Mouse (Mus musculus) ES-E14 (cell line): ENCODE data around the gene Smarca5. TPM values are rescaled to one million over a fixed set of nuclear protein-coding genes. Genes with fewer than 3 reads are reported as not detected.
"Not testable (repeated sequence)": the region's sequence is repeated elsewhere in the genome, so short reads cannot be mapped to it uniquely, and the experiment has no call there.

Experiments
- DNase-seq: peaks from one replicate; pipeline ENCODE4 v3.0.0-alpha.2; 2013; ENCODE audit warnings: low read depth, low spot score
- H3K27ac ChIP-seq: 2 replicates; pipeline ENCODE4 v1.5.1; 2012; ENCODE audit warnings: low read depth, mild to moderate bottlenecking, low read length, moderate library complexity, mixed read lengths; ENCODE audit not compliant: poor library complexity, insufficient read depth, severe bottlenecking
- H3K36me3 ChIP-seq: 2 replicates; pipeline ENCODE4 v1.6.1; 2012; ENCODE audit warnings: mild to moderate bottlenecking, low read length, moderate library complexity, mixed read lengths; ENCODE audit not compliant: control insufficient read depth, poor library complexity, insufficient read depth, severe bottlenecking
- H3K4me1 ChIP-seq, 2 experiments: fragments of 150-350 bp in 1 of 2; sonication (generic) in 1 of 2; 2 replicates each; pipeline ENCODE4 v1.6.1; 2012; ENCODE audit warnings: low read length in 2 of 2, mild to moderate bottlenecking in 1 of 2, mixed read lengths in 1 of 2; ENCODE audit not compliant: control insufficient read depth in 2 of 2, insufficient read depth in 2 of 2, poor library complexity in 1 of 2
- H3K4me3 ChIP-seq, 2 experiments: fragments of 150-350 bp in 1 of 2; sonication (generic) in 1 of 2; 2 replicates each; pipeline ENCODE4 v1.5.1; 2012; ENCODE audit warnings: low read length in 2 of 2, low read depth in 1 of 2, mild to moderate bottlenecking in 1 of 2, mixed read lengths in 1 of 2; ENCODE audit not compliant: insufficient read depth in 1 of 2, poor library complexity in 1 of 2, severe bottlenecking in 1 of 2
- H3K9ac ChIP-seq: 2 replicates; pipeline ENCODE4 v1.6.1; 2012; ENCODE audit warnings: low read depth, mild to moderate bottlenecking, low read length, mixed read lengths; ENCODE audit not compliant: poor library complexity, insufficient read depth, severe bottlenecking
- H3K9me3 ChIP-seq: fragments of 150-350 bp; sonication (generic); 2 replicates; pipeline ENCODE4 v1.6.1; 2012; ENCODE audit warnings: low read depth, mild to moderate bottlenecking, low read length; ENCODE audit not compliant: control insufficient read depth, insufficient read depth
- CHD2 ChIP-seq: IDR thresholded peaks from 2 replicates; pipeline ENCODE4 v1.6.1; 2014; ENCODE audit warnings: mild to moderate bottlenecking, low read depth, low read length, inconsistent platforms
- HCFC1 ChIP-seq: IDR thresholded peaks from 2 replicates; pipeline ENCODE4 v1.6.1; 2012; ENCODE audit warnings: low read length, inconsistent platforms, borderline replicate concordance; ENCODE audit not compliant: insufficient read depth
- MAFK ChIP-seq: IDR thresholded peaks from 2 replicates; pipeline ENCODE4 v1.6.1; 2014; ENCODE audit warnings: mild to moderate bottlenecking, low read depth, low read length, inconsistent platforms; ENCODE audit not compliant: insufficient read depth
- ZC3H11A ChIP-seq: IDR thresholded peaks from 2 replicates; pipeline ENCODE4 v1.6.1; 2012; ENCODE audit warnings: low read depth, mild to moderate bottlenecking, inconsistent platforms, low read length, borderline replicate concordance
- ZNF384 ChIP-seq: IDR thresholded peaks from 2 replicates; pipeline ENCODE4 v1.6.1; 2012; ENCODE audit warnings: low read depth, low read length, inconsistent platforms
- in situ Hi-C, 2 experiments: fragments of 600-800 bp; cut with MboI; formaldehyde crosslinking; loops; one replicate each; pipeline ENCODE4 v1.15.1; 2025; ENCODE audit warnings: low sequenced_read_pairs in 2 of 2, inconsistent platforms in 1 of 2; ENCODE audit not compliant: unreplicated experiment in 2 of 2
- total RNA-seq: library from RNA; depleted of rRNA; stranded (reverse); fragments of 300-350 nt; gene quantifications from 2 replicates; pipeline ENCODE4 v1.2.3, GENCODE M21; 2012; rRNA removed

Gene Smarca5
- total RNA-seq, result 67.9 and 103 TPM in 2 replicates

DNA sequence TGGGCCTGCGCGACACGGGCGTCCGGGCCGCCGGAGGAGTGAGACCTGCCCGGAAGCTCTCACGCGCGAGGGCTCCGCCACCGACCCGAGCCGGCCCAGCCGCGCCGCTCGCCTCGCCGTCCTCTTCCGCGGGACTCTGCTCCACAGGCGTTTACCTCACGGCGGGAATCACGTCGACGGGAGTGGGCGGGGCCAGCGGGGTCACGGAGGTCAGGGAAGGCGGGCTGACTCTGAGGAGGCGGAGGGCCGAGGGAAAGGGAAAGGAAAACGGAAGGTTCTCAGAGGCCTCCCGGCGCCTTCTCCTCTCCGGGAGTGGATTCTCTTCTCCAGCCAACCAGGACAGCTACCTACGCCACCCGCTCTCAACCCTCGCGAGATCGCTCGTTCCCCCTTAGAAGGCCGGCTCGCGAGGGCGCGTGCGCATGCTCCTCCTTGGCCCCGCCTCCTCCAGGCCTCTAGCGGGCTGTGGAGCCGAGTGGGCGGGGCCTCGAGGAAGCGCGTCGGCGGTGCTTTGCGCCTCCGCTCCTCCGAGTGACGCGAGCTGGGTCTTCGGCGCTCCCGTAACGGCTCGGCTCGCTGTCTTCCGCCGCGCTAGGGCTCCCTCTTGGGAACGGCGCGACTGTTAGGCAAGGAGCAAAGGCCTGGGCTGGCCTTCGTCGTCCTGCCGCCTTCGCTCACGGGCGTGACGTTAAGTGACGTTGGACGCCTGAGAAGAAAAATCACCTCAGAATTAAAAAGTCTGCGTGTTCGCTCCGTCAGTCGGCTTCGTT lies at the start of gene Smarca5:
Gene Smarca5 (minus strand): TSS at position 343 of the 770 bp plus-strand sequence.
- Histone ChIP-seq H3K4me3 (peak within 1 kb of the TSS; percentile 79 to 92), H3K27ac (peak within 1 kb of the TSS; percentile 80), H3K9ac (peak within 1 kb of the TSS; percentile 83)
- peak; percentile 76 for DNase-seq
- peak; percentile 87 for TF ChIP-seq CHD2
- TF ChIP-seq HCFC1, result peak; percentile 45; the same call in 1 of the 2 replicates
- in situ Hi-C loops, result loop anchor here in 1 of 2 experiments (25.0 kb wide), 1 partner anchor 1052 kb away; no protein-coding TSS in a partner anchor
- H3K9me3 ChIP-seq, H3K4me1 ChIP-seq, H3K36me3 ChIP-seq: not testable (repeated sequence)

DNA sequence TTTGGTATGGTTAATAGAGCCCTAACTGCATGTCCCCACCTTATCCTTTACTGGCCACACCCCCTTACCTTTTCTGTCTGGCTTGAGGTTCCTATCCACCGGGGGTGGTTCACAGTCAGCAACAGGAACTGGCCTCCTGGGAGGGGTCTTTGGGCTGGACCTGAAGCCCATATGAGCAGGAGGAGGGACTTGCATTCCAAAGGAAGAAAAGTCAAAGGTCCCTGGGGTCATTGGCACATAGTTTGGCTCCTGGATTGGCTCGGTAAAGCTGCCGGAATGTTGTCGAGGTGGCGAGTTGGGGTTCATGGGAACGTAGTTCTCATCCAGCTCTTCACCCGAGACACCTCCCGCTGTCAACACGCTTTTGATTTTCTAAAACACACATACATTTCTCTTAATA lies 45.3 kb upstream of the Smarca5 start:
- H3K4me1 ChIP-seq, result no peaks in the 10 kb centered on the region
- H3K36me3 ChIP-seq, result peaks cover 57% of the 10 kb centered on the region
- TF ChIP-seq MAFK (no peak), ZNF384 (no peak), CHD2 (no peak), HCFC1 (no peak), ZC3H11A (no peak)
- H3K9ac ChIP-seq, result no peak overlapping the region
- H3K27ac ChIP-seq, result no peak overlapping the region
- H3K4me3 ChIP-seq, result no peak overlapping the region
- in situ Hi-C loops, result no loop called here
- no peaks in the 10 kb centered on the region for H3K9me3 ChIP-seq
- no peak for DNase-seq

DNA sequence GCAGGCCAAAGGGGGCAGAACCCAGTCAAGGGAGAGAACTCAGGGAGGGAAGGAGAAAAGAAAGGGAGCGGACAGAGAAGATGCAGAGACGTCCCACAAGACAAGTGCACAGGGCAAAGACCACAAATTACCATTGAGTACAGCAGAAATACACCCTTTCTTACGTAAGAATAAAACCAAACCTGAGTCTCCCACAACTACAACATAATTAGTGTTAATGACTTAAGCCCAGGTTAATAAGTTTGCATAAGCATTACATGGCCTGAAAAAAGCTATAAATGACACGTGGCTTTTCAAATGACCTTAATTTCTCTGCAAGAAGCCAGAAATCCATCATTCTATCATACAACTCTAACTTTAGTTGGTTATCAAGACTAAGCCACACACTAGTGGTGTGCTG lies 44.0 kb upstream of the Smarca5 start:
- in situ Hi-C loops, result no loop called here
- H3K9ac ChIP-seq, result no peak overlapping the region

DNA sequence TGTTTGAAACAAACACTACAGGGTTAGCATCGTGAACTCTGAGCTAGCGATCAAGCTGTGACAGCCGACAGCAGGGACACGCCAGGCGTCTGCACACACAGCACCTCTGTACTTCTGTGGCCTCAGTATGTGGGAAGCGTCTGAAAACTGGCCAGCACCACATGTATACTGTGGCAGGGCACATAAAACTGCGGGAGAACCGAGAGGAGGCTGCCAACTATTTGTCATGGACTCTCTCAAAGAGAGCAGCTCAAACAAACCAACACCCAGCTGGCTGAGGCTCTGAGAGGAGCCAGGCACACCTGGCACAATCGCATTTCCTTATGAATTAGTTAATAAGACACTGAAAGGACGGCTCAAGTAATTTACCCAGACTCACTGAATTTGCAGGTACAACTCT lies 42.0 kb upstream of the Smarca5 start:
- in situ Hi-C loops, result no loop called here
- Histone ChIP-seq H3K4me3 (no peak overlapping the region), H3K27ac (no peak overlapping the region), H3K36me3 (peaks cover 56% of the 10 kb centered on the region), H3K9ac (no peak overlapping the region), H3K4me1 (no peaks in the 10 kb centered on the region), H3K9me3 (no peaks in the 10 kb centered on the region)
- no peak for DNase-seq
- no peak for TF ChIP-seq HCFC1
- no peak for TF ChIP-seq CHD2
- TF ChIP-seq ZNF384, result no peak
- TF ChIP-seq MAFK, result no peak
- no peak for TF ChIP-seq ZC3H11A

More for the DNA sequence above, 44.0 kb upstream of the Smarca5 start:
- H3K4me3 ChIP-seq, result no peak overlapping the region
- DNase-seq, result no peak
- no peak overlapping the region for H3K27ac ChIP-seq
- TF ChIP-seq HCFC1 (no peak), ZNF384 (no peak), ZC3H11A (no peak), MAFK (no peak), CHD2 (no peak)
- H3K9me3 ChIP-seq, result no peaks in the 10 kb centered on the region
- H3K4me1 ChIP-seq, result no peaks in the 10 kb centered on the region
- H3K36me3 ChIP-seq, result peaks cover 55% of the 10 kb centered on the region

DNA sequence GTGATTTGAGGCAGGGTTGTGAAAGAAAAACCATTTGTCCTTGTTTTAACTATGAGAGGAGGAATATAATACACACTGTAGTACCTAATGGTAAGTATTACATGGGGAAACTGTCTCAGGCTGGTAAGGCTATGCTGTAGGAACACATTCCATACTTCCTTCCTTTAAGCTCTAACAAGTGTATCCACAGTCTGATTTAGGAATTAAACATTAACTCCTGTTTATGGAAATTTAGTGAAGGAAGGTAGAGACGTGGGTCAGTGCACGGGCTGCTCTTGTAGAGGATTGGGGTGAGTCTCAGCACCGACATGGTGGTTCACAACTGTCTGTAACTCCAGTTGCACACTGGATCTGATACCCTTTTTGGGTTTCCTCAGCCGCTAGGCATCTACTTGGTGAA lies 41.0 kb upstream of the Smarca5 start:
- H3K36me3 ChIP-seq, result peaks cover 55% of the 10 kb centered on the region
- H3K9ac ChIP-seq, result no peak overlapping the region
- DNase-seq, result no peak
- H3K4me3 ChIP-seq, result no peak overlapping the region
- in situ Hi-C loops, result no loop called here
- TF ChIP-seq ZNF384 (no peak), HCFC1 (no peak), ZC3H11A (no peak), MAFK (no peak), CHD2 (no peak)
- H3K27ac ChIP-seq, result no peak overlapping the region
- H3K9me3 ChIP-seq, result no peaks in the 10 kb centered on the region
- no peaks in the 10 kb centered on the region for H3K4me1 ChIP-seq
